Mouse (Mus musculus): ENCODE measurements around the gene Plxnb1. TPM values are rescaled to one million over a fixed set of nuclear protein-coding genes. Genes with fewer than 3 reads are reported as not detected.

Plxnb1 gene
- polyA plus RNA-seq (2012; rRNA removed; ENCODE audit: low replicate concordance): 5.2 and 25.0 TPM in 2 replicates

DNA sequence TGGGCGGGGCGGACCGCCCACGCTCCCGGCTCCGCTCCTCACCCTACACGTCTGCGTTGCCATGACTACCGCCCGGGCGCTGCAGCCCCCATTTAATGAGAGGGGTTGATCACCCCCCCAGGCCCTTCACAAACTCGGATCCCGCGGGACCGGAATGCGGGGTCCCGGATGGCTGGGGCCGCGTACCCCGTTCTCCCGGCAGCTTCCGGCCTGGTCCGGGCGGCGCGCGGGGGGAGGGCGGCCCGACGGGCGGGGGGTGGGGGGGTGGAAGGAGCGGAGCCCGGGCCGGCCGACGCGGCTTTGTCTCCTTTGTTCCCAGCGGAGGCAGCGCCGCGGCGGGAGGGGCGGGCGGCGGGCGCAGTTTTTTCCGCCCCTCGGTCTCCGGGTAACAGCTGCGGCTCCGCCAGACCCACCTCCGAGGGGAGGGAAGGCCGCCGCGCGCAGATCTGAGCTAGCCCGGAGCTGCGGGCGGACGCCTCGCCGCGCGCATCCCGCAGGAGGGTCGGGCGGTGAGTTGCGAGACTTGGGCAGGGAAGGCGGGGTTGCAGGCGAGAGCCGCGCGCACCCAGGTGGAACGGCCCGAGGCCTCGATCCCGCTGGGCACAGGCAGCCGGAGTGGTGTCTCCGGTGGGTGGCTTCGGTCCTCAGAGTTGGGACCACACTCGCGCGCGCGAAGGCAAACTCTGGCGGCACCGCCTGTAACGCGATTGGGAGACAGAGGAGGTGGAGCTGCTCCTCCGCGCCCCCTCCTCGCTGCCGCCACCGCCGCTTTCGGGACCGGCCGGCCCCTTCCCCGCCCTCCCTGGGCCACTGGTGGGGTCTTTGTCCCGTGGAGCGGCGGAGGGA lies at the start of gene Plxnb1:
Gene Plxnb1, plus strand, starts transcription at position 253 of the 846 bp plus-strand sequence.

DNA sequence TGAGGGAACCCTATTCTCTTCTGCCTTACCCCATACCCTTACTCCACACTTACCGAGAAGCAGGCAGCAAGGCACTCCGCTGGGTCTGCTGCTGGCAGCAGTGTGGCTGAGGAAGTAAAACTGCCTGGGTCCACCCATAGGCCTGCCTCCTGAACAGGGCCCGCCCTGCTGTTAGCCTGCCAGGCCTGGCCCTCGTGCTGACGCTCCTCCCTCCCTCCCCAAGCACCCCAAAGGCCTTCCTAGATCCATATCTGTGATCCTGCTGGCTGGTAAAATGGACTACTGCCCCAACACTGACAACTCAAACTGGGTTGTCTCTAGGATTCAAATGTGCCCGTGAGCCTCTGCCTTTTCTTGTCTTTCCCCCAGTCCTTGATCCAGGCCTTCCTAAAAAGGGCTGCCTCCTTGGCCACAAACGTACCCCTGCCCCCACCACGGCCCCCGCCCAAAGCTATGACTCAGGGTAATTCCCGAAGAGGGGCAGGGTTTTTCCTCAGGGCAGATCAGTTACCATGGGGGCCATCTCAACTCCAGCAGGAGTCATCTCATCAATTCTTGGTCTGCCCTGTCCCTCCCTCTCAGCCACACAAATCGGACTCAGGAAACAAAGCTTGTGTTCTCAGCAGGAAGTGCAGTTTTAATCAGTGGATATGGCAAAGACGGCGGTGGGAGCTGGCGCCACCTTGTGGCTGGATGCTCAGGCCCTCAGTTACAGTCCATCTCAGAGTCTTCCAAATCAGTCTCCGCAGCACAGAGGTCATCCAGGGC lies 35.9 kb upstream of the Plxnb1 start, which contains the start of gene Trex1:
Gene Trex1, minus strand, starts transcription at position 599 of the 768 bp plus-strand sequence.

DNA sequence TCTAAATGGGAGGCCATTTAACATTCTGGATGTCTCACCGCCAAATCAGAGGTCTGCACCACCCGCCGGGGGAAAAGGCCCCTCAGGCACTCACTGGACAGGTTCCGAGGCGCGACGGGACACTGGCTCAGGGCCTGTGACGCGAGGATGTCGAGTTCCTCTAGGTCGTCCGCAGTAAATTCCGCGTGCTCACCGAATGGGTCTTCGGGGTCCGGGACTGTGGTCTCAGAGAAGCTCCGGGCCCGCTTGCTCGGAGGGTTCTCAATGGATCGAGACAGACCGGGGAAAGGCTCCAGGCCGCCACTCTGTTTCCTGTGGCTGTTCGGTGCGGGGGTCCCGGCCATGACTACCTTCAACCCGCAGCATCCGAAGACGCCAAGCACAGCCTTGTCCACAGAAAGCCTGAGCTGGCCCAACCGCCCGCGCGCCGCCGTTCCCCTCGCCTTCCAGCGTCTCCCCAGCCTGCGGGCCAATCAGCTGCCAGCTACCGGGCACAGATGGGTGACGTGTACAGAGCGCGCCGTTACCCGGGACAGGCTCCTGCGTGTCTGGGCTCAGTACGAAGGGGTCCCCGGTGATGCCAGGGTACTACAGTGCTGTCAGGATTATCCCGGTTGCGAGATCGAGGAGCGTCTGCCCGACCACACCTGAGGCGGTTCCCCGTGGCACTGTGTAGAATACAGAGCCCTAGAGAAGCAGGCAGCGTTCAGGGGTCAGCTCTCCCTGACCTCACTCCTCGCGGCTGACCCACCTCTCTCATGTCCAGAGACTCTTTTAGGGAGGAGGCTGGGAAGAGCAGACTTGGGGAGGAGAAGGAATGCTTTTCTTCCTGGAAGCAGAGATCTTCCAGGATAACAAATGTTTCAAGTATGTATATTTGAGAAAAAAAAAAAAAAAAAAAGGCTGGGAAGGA lies 21.3 kb upstream of the Plxnb1 start, which contains the start of gene Atrip:
Gene Atrip, minus strand, starts transcription at position 464 of the 913 bp plus-strand sequence.

DNA sequence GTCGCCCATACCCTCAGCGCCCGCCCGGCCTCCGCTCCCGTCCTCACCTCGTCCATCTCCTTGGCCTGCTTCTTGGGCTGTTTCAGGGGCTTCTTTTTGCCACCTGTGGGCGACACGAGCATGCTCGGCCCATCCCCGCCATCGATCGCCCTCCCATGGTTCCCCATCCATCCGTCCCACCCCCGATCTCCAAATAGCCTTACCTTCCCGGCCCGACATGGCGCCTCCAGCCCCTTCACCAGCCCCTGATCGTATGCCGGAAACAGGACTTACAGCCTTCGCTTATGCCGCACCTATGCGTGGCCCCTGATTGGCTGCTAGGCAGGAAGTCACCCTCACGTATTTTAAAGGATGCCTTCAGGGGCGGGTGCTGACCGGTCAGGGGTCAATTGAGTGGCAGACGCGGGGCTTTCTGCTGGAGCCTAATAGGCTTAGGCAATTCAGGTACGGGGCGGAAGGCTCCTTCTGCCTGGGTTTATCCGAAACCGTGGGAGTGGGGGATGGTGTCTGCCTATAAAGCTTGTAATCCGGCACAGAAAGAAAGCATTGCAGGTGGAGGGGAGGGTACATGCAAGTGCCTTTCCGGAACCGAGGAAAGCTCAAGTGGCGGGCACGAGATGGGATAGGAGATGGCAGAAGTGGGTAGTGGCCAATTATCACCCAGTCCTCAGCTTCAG lies 12.9 kb upstream of the Plxnb1 start, which contains the start of the genes Ccdc51 and Tma7:
Gene Ccdc51, plus strand, starts transcription at position 370 of the 677 bp plus-strand sequence.
Gene Tma7, minus strand, starts transcription at position 464 of the 677 bp plus-strand sequence.

DNA sequence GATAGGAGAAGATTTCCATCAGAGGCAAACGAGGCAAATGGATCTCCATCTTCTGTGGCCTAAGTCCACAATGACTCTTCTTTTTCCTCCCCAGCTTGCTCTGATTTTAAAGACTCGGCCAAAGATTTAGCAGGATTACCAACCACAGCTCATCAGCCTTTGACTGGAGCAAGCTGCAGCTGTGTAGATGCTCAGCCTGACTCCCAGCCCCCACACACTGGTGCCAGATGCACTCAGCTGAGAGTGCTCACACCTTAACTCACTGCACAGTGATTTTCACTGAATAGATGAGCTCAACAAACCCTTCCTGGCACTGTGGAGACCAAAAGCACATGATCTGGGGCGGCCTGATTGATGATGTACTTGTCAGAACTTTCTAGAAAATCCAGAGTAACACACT lies 66.8 kb downstream of the Plxnb1 start, which contains the start of gene Fbxw21:
Gene Fbxw21, minus strand, starts transcription at position 101 of the 400 bp plus-strand sequence.

Other genes with a start within 250 kb of the Plxnb1 start
- gene Slc26a6, start 242.1 kb upstream of the Plxnb1 start, polyA plus RNA-seq (2012; rRNA removed; ENCODE audit: low replicate concordance): 26.4 and 31.9 TPM in 2 replicates
- gene Tmem89, start 180.8 kb upstream of the Plxnb1 start, polyA plus RNA-seq (2012; rRNA removed; ENCODE audit: low replicate concordance): 0.13 and 0.49 TPM in 2 replicates
- 604 and 794 TPM in 2 replicates for gene Uqcrc1, start 158.8 kb upstream of the Plxnb1 start, polyA plus RNA-seq (2012; rRNA removed; ENCODE audit: low replicate concordance)
- gene Col7a1, start 141.8 kb upstream of the Plxnb1 start, polyA plus RNA-seq (2012; rRNA removed; ENCODE audit: low replicate concordance): 1.3 and 60.7 TPM in 2 replicates
- 0.13 and 5.4 TPM in 2 replicates for gene Ucn2, start 109.4 kb upstream of the Plxnb1 start, polyA plus RNA-seq (2012; rRNA removed; ENCODE audit: low replicate concordance)
- 27.1 and 36.5 TPM in 2 replicates for gene Pfkfb4, start 103.6 kb upstream of the Plxnb1 start, polyA plus RNA-seq (2012; rRNA removed; ENCODE audit: low replicate concordance)
- gene Shisa5, start 56.8 kb upstream of the Plxnb1 start, polyA plus RNA-seq (2012; rRNA removed; ENCODE audit: low replicate concordance): 391 TPM in 2 replicates
- 72.5 and 97.1 TPM in 2 replicates for gene Trex1, start 35.7 kb upstream of the Plxnb1 start, polyA plus RNA-seq (2012; rRNA removed; ENCODE audit: low replicate concordance)
- 21.4 and 33.6 TPM in 2 replicates for gene Atrip, start 21.3 kb upstream of the Plxnb1 start, polyA plus RNA-seq (2012; rRNA removed; ENCODE audit: low replicate concordance)
- 6.7 and 7.9 TPM in 2 replicates for gene Ccdc51, start 12.9 kb upstream of the Plxnb1 start, polyA plus RNA-seq (2012; rRNA removed; ENCODE audit: low replicate concordance)
- gene Tma7, start 12.8 kb upstream of the Plxnb1 start, polyA plus RNA-seq (2012; rRNA removed; ENCODE audit: low replicate concordance): 30.9 and 35.7 TPM in 2 replicates
- not detected in 2 replicates for gene Fbxw21, start 66.7 kb downstream of the Plxnb1 start, polyA plus RNA-seq (2012; rRNA removed; ENCODE audit: low replicate concordance)
- gene Fbxw13, start 100.6 kb downstream of the Plxnb1 start, polyA plus RNA-seq (2012; rRNA removed; ENCODE audit: low replicate concordance): not detected in 2 replicates
- not detected in 2 replicates for gene Fbxw20, start 139.4 kb downstream of the Plxnb1 start, polyA plus RNA-seq (2012; rRNA removed; ENCODE audit: low replicate concordance)
- gene Fbxw14, start 192.3 kb downstream of the Plxnb1 start, polyA plus RNA-seq (2012; rRNA removed; ENCODE audit: low replicate concordance): not detected in 2 replicates
- not detected in 2 replicates for gene Fbxw28, start 244.3 kb downstream of the Plxnb1 start, polyA plus RNA-seq (2012; rRNA removed; ENCODE audit: low replicate concordance)